Mouse (Mus musculus): Measurements from ENCODE around the gene Sept11. TPM values are rescaled to one million over a fixed set of nuclear protein-coding genes. Genes with fewer than 3 reads are reported as not detected.

Sept11 gene
- 114 TPM for polyA plus RNA-seq (2015; fragmentation: Illumina TruSeq; extraction: RNeasy Lipid Tissue Mini Kit (QIAGEN cat#74804); ENCODE audit: low read depth, low replicate concordance)

GRCm38 (mm10) chr5:93092857-93093622, at the start of gene Sept11:
Gene Sept11 (plus strand): TSS chr5:93093437.

DNA sequence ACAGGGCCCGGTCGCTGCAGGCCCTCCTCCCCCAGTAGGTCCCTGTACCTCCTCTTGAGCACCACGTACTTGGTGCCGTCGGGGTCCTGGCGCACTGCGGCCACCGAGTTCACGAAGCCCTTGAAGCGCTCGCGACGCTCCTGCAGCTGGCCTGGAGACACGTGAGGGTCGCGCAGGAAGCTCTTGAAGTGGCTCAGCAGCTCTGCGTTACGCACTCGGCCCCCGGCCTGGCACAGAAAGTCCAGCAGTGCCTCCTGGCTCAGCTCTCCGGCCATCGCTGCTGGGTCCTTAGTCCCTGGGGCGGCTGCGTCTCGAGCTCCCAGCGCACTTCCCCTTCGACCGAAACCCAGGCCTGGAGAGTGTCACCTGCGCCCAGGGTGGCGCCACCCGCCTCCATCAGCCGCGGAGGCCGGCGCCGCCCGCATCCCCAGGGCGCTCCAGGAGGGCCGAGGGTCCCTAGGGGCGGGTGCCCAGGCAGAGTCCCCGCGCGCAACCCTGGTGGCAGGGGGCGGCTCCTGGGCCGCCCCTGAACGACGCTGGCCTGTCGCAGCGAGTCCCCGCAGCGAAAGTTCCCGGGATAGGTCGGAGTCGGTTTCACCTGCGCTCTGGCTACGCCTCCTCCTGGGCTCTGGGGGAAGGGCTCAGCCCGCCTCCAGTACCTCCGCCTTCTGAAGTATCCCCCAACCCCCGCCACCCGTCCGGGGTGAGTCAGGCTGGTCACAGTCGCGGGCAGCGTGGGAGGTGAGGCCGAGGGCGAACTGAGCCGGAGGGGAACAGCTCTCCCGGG, 48.5 kb upstream of the Sept11 start, which contains the start of gene Sowahb:
Gene Sowahb, minus strand, starts transcription at position 439 of the 787 bp plus-strand sequence.

DNA sequence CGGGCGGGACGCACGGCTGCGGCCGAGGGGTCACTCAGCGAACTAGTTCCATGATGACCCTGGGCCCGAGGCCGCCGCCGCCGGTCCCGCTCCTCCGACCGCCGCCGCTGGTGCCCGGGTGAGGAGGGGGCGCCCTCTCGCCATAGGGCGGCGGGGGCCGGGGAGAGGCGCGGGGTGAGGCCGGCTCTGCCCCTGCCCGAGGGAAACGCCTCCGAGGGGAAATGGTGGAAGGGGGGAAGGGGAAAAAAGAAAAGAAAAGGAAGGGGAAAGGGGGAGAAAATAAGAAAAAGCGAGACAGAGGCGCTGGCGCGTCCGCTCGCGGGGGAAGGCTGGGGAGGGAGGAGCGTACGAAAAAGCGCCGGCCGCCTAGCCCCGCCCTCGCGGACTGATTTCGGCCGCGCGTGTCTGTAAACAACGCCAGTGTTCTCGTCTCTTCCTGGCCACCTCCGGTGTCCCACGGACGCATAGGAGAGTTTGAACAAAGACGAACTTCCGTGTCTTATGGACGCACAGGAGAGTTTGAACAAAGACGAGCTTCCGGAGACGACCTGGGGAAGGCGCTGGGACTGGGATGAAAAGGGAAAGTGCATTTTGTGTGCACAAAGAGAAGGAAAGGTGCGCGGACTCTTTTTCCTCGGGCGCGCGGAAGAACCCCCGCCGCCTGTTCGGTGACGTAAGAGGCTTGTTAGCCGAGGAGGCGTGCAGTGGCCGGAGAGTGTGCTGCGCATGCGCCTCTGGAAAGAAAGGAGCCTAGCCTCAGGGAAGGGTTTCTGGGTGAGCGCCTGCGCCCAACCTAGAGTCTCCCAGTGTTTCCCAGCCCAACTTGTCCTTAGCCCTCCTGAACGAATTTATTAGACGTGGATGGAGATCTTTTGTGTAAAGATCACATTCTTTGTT, 113.1 kb downstream of the Sept11 start, which contains the start of the genes Ccni and 2010109A12Rik:
Gene Ccni, minus strand, starts transcription at position 387 of the 897 bp plus-strand sequence.
Gene 2010109A12Rik, plus strand, starts transcription at position 410 of the 897 bp plus-strand sequence.

Other genes starting within 250 kb of the Sept11 start
- gene Sowahb, start 48.4 kb upstream of the Sept11 start, polyA plus RNA-seq (2015; fragmentation: Illumina TruSeq; extraction: RNeasy Lipid Tissue Mini Kit (QIAGEN cat#74804); ENCODE audit: low read depth, low replicate concordance), result 9.0 TPM
- gene Ccni, start 113.1 kb downstream of the Sept11 start, polyA plus RNA-seq (2015; fragmentation: Illumina TruSeq; extraction: RNeasy Lipid Tissue Mini Kit (QIAGEN cat#74804); ENCODE audit: low read depth, low replicate concordance), result 231 TPM
- 0.73 TPM for gene 2010109A12Rik, start 113.1 kb downstream of the Sept11 start, polyA plus RNA-seq (2015; fragmentation: Illumina TruSeq; extraction: RNeasy Lipid Tissue Mini Kit (QIAGEN cat#74804); ENCODE audit: low read depth, low replicate concordance)
- gene Ccng2, start 173.8 kb downstream of the Sept11 start, polyA plus RNA-seq (2015; fragmentation: Illumina TruSeq; extraction: RNeasy Lipid Tissue Mini Kit (QIAGEN cat#74804); ENCODE audit: low read depth, low replicate concordance), result 43.9 TPM

Measured in brain, adult 10 weeks (tissue).